Mouse (Mus musculus): ENCODE data around the gene Haspin. TPM values are rescaled to one million over a fixed set of nuclear protein-coding genes. Genes with fewer than 3 reads are reported as not detected.

The Haspin gene
- 18.6 and 22.8 TPM in 2 replicates for total RNA-seq (2017)

DNA sequence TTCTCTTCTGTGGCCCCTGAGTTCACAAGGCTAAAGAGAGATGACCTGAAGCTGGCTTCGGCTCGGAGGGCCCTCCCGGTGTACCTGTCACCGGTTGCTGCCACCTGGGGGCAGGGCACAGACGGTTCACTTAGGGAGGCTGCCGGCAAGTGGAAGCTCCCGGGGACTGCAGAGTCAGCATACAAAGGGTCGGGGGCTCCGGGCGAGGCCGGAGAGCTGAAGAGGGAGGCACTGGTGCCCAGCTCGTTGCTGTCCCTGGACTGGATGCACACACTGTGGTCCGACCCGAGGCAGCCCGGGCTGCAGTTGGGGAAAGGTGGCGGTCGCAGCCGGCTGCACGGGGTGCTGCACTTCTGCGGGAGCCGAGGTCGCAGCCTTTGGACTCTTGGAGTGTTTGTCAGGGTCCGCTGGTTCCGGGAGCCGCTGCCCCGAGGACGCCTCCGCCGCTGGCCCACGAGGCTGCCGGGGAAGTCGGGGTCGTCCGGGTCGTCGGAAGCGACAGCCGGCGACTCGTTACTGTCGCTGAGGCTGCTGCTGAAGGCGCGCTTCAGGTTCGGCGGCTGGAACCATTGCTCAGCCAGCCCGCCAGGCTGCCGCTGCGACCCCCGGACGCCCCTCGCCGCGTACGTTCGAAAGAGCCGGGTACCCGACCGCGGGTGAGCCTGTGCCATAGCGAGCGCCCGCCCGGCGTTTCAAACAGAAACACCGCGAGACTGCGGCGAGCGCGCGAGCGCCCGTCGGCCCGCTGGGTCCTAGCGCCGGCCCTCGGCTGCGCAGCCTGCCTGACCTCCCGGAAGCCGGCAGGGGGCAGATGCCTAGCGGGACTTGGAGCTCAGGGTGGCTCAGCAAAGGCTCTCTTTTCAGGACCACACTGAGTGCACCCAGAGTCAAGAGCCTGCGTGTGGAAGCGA is at the start of gene Haspin:
Haspin (minus strand) TSS at position 704 of the 911 bp plus-strand sequence.
- ATAC-seq (replicated peaks; ENCODE audit: low read depth, poor library complexity, severe bottlenecking), result peak; percentile 96

DNA sequence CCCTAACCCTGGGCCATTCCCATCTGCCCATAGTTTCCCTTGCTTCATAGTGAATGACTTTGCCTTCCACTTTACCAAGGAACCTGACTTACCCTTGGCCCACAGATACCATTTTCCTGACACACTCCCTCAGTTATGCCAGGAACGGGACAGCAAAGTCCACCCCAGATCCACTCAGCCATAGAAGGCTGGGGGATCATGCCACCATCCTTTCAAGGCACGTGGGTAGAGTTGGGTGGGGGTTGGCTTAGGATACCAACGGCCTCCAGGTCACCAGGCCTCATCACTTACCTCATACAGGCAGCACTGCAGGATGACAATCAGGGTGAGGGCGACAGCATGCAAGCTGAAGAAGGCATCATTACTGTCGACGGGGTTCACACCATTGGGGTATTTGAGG is 49.1 kb upstream of the Haspin start:
- no peak for ATAC-seq (replicated peaks; ENCODE audit: low read depth, poor library complexity, severe bottlenecking)

DNA sequence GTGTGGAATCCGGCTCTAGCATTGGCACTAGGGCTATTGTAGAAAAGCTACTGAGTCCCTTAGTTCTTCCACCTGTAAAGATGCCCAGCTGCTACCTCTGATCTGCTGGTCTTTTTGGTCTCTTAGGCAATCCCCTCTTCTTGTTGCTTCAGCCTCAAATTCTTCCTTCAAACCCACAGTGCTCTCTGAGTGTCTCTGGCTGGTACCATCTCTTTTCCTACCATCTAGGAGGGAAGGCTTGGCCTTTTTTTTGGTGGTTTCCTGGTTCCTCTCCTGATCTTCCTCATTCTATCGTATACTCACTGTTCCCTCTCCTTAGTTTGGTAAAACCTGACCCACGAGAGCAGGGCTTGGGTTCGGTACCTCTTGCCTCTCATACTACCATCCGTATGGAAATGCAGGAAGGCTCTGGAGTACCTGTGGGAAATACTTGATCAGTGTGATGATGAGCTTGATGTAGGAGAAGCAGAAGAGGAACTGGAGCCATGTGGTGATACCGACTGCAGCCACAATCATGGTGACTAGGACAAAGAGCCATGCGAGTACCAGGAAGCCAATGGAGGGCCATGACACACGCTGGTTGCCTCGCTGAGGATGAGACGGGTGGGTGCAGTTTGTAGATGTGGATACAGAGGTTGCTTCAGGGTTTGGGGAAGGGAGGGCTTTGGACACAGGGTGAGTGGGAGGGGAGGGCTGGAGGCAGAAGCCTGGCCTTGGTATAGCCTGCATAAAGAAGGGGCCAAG is 48.0 kb upstream of the Haspin start:
- peak; percentile 55 for ATAC-seq (replicated peaks; ENCODE audit: low read depth, poor library complexity, severe bottlenecking)

DNA sequence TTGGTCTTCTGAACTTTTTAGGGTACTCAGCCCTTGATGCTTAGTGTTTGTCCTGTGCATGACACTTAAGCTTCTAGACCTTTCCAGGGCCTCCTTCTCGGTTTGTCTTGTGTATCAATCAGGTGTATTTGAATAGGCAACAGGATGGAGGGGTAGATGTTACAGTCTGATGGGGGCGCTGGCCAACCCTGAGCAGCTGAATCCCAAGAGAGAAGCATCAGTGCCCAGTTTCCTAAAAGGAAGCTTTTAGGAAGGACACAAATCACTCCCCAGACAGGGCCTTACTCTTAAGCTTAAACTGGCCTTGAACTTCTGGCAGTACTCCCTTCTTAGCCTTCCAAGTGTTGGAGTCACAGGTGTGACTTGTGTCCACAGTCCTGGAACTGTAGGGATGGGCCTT is 39.8 kb upstream of the Haspin start:
- ATAC-seq (replicated peaks; ENCODE audit: low read depth, poor library complexity, severe bottlenecking), result no peak

DNA sequence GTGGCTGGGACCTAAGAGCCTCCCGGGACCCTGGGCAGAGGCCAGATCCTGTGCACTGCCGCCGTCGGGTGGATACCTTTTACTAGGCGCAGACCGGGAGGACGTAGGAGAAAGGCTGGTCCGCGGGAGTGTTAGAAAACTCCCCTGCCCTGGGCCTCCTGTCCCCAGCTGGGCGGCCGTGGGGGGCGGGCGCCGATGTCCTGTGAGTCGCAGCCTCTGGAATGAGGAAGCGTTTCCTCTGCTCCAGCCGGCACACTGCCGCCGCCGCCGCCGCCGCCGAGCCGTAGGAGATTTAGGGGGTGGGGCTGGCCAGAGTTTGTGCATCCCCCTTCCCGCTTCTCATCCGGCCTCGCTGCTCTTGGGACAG is 39.4 kb upstream of the Haspin start:
- ATAC-seq (replicated peaks; ENCODE audit: low read depth, poor library complexity, severe bottlenecking), result peak; percentile 56

DNA sequence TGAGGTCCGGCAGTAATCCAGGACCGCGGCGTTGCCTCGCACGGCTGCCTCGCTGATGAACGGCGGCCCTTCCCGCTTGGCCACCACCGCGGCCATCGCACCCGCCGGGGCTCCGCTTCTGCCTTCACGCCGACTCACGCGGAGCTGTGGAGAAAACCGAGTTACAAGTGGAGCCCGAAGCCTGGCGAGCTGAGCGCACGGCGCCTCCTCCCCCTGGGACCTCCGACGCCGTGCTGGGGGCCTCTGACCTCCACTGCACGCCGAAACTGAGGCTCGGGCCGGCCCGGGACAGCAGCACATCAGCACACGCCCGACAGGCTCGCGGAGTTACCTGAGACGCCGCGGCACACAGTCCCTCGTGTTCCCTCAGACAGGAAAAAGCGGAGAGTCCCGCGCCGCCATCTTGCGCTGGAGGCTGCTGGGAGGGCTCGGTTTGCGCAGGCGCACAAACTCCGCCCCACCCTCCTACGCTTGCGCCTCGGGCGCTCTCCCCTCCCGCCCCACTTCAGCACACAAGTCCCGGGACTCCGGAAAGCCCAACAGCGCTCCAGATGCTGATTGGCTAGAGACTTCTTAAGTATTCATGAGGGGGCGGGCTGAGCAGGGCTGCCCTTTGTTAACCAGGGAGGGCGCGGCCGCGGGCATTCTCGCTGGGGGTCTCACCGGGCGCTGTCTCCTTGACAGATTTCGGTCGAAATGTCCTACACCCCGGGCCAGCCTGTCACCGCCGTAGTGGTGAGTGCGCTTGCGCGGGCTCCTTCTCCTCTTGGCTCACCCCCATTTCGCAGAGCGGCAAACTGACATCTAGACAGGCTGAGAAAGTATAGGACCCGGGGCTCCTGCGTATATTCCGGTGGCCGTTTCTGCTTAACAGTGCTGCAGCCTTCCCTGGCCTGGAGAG is 38.8 kb upstream of the Haspin start, which contains the start of the genes Emc6 and Tax1bp3:
Emc6 (minus strand) TSS at position 430 of the 901 bp plus-strand sequence.
Tax1bp3 (plus strand) TSS at position 476 of the 901 bp plus-strand sequence.
- ATAC-seq (replicated peaks; ENCODE audit: low read depth, poor library complexity, severe bottlenecking), result peak; percentile 96

DNA sequence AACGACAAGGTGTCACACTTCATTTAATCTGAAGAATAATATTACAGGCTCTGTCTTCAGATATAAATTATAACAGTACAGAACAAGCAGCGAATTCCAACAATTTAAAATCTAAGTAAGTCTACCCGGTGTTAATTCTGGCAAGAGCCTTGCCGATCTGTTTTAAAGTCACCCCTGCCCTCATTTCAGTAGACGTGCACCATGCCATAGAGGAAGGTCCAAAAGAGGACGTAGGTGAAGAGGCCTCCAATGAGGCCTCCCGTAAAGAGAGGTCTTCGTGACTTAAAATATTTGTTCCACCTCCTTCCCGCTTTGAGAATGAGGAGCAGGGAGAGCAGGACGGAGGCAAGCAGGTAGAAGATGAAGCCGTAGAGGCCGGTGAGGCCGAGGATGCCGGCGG is 38.1 kb upstream of the Haspin start:
- no peak for ATAC-seq (replicated peaks; ENCODE audit: low read depth, poor library complexity, severe bottlenecking)

DNA sequence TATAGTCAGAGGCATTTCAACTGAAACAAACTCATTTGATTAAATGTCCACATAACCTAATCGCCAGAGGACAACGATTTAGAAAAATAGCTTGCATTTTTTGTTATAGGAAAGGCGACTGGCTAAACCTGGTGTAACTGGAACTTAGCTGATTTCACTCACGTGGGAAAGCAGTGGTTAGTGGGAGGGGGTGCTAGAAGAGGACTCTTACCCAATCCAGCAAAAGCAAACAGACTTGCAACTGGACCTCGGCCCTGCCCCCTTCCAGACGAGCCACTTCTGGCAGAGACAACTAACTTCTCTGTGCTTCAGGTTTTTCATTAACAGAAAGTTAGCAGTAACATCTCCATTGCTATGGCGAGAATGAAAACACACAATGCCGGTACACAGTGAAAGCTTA is 37.5 kb upstream of the Haspin start:
- no peak for ATAC-seq (replicated peaks; ENCODE audit: low read depth, poor library complexity, severe bottlenecking)

DNA sequence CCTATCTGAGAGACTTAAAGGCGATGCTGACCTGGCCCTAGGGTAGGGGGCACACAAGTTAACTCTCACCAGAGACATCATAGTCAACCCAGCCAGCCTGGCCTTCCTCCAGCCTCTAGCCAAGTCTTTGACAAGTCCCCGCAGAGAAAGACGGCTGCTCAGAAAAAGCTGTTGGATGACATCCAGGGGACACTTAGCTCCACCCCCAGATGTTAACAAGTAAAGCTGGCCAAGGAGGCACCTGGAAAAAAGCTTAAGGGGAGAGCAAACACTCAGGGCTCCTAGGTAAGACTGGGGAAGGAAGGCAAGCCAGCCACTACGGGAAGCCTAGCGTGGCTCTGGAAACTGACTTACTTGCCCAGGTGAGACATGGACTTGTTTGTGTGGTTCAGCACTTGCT is 34.1 kb upstream of the Haspin start:
- ATAC-seq (replicated peaks; ENCODE audit: low read depth, poor library complexity, severe bottlenecking), result no peak

DNA sequence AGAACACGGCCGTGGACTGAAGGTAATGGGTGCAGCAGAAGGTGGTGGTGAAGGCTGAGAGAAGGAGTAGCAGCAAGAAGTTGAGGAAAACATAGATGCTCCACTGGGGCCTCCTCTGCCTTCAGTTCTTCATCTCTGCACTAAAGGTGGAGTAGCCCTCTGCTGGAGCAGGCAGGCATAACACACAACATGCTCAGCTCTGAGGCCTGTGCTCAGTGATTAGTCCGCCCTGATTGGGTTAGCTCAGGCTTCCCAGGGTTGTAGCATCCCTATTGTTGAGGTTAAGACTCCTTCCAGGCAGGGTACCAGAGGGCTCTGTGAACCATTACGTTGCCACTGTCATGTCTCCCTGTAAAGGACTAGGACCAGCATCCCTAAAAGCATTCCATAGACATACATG is 31.1 kb upstream of the Haspin start:
- ATAC-seq (replicated peaks; ENCODE audit: low read depth, poor library complexity, severe bottlenecking), result peak; percentile 89

DNA sequence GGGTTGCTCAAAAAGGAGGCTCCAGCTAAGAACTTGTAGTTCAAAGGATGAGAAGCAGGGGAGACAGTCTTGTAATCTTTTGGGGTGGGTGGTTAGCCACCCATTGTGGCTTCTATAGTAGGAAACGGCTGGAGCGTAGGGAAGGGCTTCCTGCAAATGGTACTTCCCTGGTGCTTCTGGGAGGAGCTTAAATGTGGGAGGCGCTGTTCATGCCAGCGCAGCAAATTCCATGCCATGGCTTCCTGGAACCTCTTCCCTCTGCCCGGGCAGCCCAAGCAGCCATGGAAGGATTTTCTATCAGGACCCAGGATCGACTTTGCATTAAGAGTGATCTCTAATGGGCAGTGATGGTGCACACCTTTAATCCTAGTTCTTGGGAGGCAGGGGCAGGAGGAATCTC is 30.5 kb upstream of the Haspin start:
- no peak for ATAC-seq (replicated peaks; ENCODE audit: low read depth, poor library complexity, severe bottlenecking)

DNA sequence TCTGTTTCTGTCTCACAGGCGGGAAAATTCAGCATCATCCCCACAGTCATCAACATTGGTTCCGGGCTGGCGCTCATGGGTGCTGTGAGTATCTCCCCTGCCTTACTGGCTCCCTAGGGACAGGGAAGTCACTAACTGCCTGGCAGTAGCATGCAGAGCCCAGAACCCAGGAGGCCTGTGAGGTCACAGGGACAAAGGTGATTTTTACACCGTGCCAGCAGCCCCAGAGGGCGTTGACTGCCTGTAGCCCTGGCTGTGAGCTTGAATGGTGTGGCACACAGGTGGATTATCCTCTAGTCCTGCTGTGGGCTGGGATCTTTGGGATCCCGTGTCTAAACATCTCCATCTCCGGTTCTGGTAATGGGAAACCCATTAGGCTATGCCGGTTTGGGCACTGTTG is 30.0 kb upstream of the Haspin start:
- ATAC-seq (replicated peaks; ENCODE audit: low read depth, poor library complexity, severe bottlenecking), result no peak

DNA sequence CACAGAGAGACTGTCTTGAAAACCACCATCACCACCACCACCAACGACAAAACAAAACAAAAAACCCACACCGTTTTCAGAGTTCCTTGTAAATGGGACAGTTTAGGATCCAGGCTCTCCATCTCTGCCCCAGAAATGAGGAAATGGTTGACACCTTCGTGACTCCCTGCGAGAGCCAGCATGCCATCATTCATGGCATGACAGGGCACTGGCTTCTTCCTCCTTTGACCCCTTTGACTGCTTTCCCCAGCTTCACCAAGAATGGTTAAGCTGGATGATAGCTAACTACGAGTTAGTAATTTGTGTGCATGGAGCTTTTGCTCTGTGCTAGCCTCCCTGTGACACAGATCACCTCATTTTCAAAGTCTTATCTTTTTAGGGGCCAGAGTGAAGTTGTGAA is 24.2 kb upstream of the Haspin start:
- ATAC-seq (replicated peaks; ENCODE audit: low read depth, poor library complexity, severe bottlenecking), result peak; percentile 57

DNA sequence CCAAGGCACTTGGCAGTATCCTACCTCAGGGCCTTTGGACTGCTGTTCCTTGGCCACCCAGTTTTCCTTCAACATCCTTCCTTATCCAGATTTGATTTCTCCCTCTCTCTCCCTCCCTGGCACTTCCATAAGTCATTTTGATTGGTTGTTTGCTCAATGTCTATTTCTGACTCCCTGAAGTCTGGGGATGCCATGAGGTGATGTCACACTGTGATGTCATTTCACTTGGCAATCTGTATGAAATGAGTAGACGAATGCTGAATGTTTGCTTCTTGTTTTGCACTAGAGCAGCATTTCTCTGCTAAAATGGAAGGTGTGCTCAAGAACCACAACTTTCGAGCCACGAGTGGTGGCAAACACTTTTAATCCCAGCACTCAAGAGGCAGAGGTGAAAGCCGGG is 23.5 kb upstream of the Haspin start:
- ATAC-seq (replicated peaks; ENCODE audit: low read depth, poor library complexity, severe bottlenecking), result no peak

DNA sequence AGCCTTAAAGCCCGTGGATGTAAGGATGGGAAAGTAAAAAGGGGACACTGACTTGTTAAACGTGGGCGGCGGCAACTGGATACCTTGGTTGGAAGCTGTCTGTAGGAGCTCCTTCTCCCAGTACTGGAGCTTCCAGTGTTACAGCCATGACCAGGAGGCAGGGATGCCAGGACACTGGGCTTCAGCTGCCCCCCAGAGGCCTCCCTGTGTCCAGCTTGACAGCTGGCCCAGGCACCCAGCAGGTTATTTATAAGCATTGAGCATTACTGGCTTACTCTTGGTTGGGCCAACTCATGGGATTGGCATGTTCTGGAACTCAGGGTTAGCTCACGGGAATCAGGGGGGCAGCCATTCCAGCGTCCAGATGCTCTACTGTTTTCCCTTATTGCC is 22.7 kb upstream of the Haspin start:
- no peak for ATAC-seq (replicated peaks; ENCODE audit: low read depth, poor library complexity, severe bottlenecking)

DNA sequence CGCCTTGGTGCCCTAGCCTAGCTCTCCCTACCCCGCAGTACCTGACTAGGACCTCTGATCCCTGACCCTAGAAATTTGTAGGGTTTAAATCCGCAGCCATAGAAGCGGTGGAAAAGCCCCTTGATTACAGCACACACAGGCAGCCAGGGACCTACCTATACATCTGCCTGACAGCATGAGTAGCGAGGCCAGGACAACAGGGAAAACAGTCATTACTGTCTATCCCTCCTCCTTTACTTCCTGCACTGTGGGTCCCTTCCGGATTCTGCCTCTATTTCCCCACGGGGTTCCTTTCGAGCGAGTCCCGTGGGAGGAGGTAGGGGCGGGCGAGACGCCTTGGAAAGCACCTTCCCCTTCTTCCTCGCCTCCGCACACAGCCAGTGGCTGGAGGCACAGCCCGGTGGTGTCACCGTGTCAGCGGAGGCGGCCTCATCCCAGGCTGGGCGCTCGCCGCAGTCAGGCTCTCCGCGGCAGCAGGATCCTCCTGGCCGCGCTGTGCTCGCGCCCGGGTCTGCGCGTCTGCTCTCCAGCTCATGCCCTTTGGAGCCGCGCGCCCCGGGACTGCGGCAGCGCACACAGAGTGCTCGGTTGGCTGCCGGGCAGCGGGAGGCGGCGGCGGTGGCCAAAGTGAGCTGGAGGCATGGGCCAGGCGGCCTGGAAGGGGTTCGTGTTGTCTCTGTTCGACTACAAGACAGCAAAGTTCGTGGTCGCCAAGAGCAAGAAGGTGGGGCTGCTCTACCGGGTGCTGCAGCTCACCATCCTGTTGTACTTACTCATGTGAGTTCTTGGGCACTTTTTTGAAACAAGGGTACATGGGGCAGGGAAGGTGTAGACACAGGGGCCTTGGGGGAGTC is 22.1 kb upstream of the Haspin start, which contains the start of gene P2rx5:
P2rx5 (plus strand) TSS at position 465 of the 854 bp plus-strand sequence.
- peak; percentile 61 for ATAC-seq (replicated peaks; ENCODE audit: low read depth, poor library complexity, severe bottlenecking)

DNA sequence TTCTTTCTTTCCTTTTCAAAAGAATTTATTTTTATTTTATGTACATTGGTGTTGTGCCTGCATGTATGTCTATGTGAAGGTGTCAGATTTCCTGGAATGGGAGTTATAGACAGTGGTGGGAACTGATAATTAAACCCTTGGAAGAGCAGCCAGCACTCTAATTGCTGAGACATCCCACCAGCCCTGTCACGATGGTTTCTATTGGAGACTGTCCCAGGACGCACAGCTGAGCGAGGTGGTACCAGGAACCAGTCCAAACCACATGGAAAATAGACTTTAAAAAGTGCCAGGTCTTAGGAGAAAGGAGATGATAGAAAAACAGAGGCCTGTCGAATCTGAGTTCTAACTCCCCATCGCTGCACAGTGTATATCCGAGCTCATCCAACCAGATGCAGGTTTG is 17.0 kb upstream of the Haspin start:
- no peak for ATAC-seq (replicated peaks; ENCODE audit: low read depth, poor library complexity, severe bottlenecking)

DNA sequence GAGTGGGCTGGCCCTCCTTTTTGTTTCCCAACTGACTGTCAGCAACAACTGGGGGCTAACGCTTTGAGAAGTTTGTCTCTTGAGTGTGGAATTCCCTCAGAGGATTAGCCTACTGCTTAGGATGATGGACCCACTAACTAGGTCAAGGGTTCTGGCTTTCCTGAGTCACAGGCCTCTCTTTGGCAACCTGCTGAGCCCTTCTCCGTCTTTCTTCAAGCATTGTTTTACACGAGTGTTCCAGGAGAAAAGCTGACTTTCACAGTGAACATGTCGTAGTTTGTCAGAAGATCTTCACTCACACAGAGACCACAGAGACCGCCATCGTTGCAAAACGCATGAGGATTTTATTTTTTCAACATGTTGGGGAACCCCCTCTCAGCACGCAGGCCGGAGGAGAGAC is 10.1 kb upstream of the Haspin start:
- ATAC-seq (replicated peaks; ENCODE audit: low read depth, poor library complexity, severe bottlenecking), result no peak

DNA sequence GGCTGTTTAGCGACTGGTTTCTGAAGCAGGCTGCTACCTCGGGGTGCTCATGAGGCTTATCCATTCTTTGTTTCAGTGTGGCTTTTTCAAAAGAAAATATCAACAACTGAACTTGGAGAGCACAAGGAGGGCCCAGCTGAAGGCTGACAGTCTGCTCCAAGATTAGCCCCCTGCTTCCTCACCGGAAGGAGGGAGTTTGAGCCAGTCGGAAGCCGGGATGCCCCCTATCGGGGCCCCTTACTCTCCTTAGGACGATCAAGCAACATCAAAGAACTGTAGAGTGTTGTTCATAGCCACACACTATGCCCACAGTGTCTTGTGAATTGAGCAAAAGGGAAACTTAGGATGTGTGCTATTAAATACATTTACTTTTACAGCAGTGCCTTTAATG is 8.9 kb upstream of the Haspin start:
- ATAC-seq (replicated peaks; ENCODE audit: low read depth, poor library complexity, severe bottlenecking), result no peak
